Mouse (Mus musculus) limb, embryonic 15.5 days (tissue): ENCODE results near the gene Iffo1. TPM values are rescaled to one million over a fixed set of nuclear protein-coding genes. Genes with fewer than 3 reads are reported as not detected.

Experiments used
- ATAC-seq: fragments of 200-750 bp; cut with Nextera tagmentation; 2 replicates; pipeline ENCODE4 v1.8.0; 2017; ENCODE audit warnings: low read depth, moderate TSS enrichment; ENCODE audit not compliant: insufficient number of reproducible peaks, low FRiP score, low TSS enrichment
- H3K27ac ChIP-seq: fragments of 300-500 bp; sonication (generic); 2 replicates; pipeline ENCODE4 v1.5.1; 2015; ENCODE audit warnings: moderate library complexity, mild to moderate bottlenecking, inconsistent platforms
- H3K27me3 ChIP-seq: fragments of 300-500 bp; sonication (generic); 2 replicates; pipeline ENCODE4 v1.6.1; 2015; ENCODE audit warnings: inconsistent platforms
- H3K36me3 ChIP-seq: fragments of 300-500 bp; sonication (generic); 2 replicates; pipeline ENCODE4 v1.6.1; 2015; ENCODE audit warnings: inconsistent platforms
- H3K4me1 ChIP-seq: fragments of 300-500 bp; sonication (generic); 2 replicates; pipeline ENCODE4 v1.6.1; 2015; ENCODE audit warnings: inconsistent platforms
- H3K4me2 ChIP-seq: fragments of 300-500 bp; sonication (generic); 2 replicates; pipeline ENCODE4 v1.6.1; 2015; ENCODE audit warnings: mild to moderate bottlenecking, inconsistent platforms
- H3K4me3 ChIP-seq: fragments of 300-500 bp; sonication (generic); 2 replicates; pipeline ENCODE4 v1.5.1; 2015; ENCODE audit warnings: mild to moderate bottlenecking, inconsistent platforms
- H3K9ac ChIP-seq: fragments of 300-500 bp; sonication (generic); 2 replicates; pipeline ENCODE4 v1.6.1; 2015; ENCODE audit warnings: inconsistent platforms
- H3K9me3 ChIP-seq: fragments of 300-500 bp; sonication (generic); 2 replicates; pipeline ENCODE4 v1.6.1; 2016; ENCODE audit warnings: inconsistent platforms
- WGBS: fragments of 180-500 bp; shearing (Covaris S2); methylation state at CpG from one replicate; pipeline ENCODE4 v1.1.7; 2015; 5-methylcytosine and 5-hydroxymethylcytosine counted together
- polyA plus RNA-seq: library from polyadenylated mRNA; unstranded; fragments of >200 nt; fragmentation: Nextera tagmentation; extraction: Ambion mirVana; gene quantifications from 2 replicates; pipeline ENCODE4 v1.2.1, GENCODE M21; 2015

The Iffo1 gene
- polyA plus RNA-seq, 1 experiment from 2014 or later: 26.6 TPM

DNA sequence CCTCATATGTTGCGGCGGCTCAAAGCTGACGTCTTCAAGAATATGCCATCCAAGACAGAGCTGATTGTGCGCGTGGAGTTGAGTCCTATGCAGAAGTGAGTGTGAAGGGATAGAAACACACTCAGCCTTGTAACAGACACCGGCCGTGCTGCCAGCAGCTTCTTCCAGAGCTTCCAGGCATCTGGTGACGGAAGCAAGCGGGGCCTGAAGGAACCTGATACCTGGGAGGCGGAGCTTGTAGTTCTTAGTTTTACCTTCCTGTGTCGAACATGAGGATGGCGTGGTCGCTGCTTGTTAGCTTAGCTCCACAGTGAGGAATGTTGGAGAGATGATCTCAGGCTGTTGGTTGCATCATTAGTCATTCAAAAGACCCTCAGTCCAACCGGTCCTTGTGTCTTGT is 35.7 kb upstream of the Iffo1 start:
- WGBS: 69% methylated on average over 14 of the region's 14 CpGs
- Histone ChIP-seq H3K4me2 (no peak overlapping the region), H3K4me3 (no peak overlapping the region), H3K9me3 (no peaks in the 10 kb centered on the region), H3K9ac (no peak overlapping the region), H3K27me3 (no peaks in the 10 kb centered on the region), H3K4me1 (no peaks in the 10 kb centered on the region), H3K27ac (no peak overlapping the region), H3K36me3 (peaks cover 98% of the 10 kb centered on the region)
- no peak for ATAC-seq

DNA sequence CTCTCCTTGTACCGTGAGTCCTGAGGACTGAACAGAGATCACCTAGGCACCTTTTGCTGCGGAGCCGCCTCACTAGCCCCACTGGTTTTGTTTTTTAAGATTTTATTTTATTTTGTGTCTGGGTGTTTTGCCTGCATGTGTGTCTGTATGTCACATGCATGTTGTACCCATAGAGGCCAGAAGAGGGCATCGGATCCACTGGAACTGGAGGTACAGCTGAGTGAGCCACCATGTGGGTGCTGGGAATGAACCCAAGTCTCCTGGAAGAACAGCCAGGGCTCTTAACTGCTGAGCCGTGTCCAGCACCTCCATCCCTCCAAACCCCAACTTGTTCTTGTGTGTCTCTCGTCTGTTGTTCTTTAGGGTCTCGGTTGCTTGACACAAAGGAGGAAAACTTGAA is 34.1 kb upstream of the Iffo1 start:
- Histone ChIP-seq H3K27ac (no peak overlapping the region), H3K4me2 (no peak overlapping the region), H3K9me3 (no peaks in the 10 kb centered on the region), H3K9ac (no peak overlapping the region), H3K4me1 (no peaks in the 10 kb centered on the region), H3K36me3 (peaks cover 96% of the 10 kb centered on the region), H3K4me3 (no peak overlapping the region), H3K27me3 (no peaks in the 10 kb centered on the region)
- ATAC-seq: no peak
- 92% methylated on average over 7 of the region's 7 CpGs for WGBS

DNA sequence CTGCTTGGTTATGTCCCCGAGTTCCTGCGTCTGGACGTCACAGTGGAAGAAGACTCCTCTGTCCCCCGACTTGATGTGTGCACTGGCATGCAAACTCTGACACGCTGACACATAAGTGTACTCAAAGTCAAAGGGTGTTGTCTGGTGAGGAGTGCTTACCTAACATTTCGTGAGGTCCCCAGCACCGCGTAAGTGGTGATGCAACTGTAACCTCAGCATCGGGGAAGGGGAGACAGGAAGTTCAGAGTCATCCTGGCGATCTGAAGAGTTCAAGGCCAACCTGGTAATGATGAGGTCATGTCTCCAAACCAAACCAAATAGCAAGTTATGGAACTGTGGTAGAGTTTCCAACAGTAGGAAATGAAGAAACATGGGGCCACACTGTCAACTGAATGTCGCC is 32.5 kb upstream of the Iffo1 start:
- no peaks in the 10 kb centered on the region for H3K9me3 ChIP-seq
- H3K4me3 ChIP-seq: no peak overlapping the region
- H3K36me3 ChIP-seq: peaks cover 96% of the 10 kb centered on the region
- no peak overlapping the region for H3K4me2 ChIP-seq
- H3K27ac ChIP-seq: no peak overlapping the region
- no peaks in the 10 kb centered on the region for H3K4me1 ChIP-seq
- H3K27me3 ChIP-seq: no peaks in the 10 kb centered on the region
- 95% methylated on average over 11 of the region's 11 CpGs for WGBS
- no peak for ATAC-seq
- no peak overlapping the region for H3K9ac ChIP-seq

DNA sequence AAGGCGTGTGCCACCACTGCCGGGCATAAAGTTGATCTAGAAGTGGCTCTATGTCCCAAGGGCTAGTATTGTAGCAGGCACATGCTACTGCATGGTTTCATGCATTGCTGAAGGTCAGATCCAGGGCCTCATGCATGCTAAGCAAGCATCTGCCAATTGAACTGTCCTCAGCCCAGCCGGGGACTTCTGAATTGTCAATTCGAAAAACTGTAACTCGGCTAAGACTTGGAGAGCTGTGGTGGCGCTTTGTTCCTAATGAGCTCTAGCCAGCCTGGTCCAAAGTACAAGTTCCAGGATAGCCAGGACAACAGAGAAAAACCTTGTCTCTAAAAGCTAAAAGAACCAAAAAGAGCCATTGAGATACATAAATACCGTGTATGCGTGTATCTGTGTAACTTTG is 25.7 kb upstream of the Iffo1 start:
- H3K4me1 ChIP-seq: no peaks in the 10 kb centered on the region
- peaks cover 94% of the 10 kb centered on the region for H3K36me3 ChIP-seq
- H3K27me3 ChIP-seq: no peaks in the 10 kb centered on the region
- H3K9me3 ChIP-seq: no peaks in the 10 kb centered on the region
- H3K9ac ChIP-seq: no peak overlapping the region
- no peak overlapping the region for H3K4me2 ChIP-seq
- WGBS: 94% methylated on average over 8 of the region's 8 CpGs
- no peak for ATAC-seq
- no peak overlapping the region for H3K4me3 ChIP-seq
- no peak overlapping the region for H3K27ac ChIP-seq

DNA sequence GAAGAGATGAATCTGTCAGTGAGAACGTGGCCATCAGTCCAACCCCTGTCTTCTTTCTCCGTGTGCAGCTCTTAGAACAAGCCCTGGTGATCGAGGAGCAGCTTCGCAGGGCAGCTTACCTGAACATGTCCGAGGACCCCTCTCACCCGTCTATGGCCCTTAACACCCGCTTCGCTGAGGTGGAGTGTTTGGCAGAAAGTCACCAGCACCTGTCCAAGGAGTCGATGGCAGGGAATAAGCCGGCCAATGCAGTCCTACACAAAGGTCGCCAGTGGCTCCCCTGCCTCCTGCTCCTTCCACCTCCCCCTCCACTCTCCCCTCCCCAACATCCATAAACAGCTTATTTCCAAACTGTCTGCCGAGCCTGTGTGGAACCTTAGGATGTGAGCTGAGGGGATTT is 16.3 kb upstream of the Iffo1 start:
- Histone ChIP-seq H3K9ac (no peak overlapping the region), H3K9me3 (no peaks in the 10 kb centered on the region), H3K4me3 (no peak overlapping the region), H3K36me3 (peaks cover 71% of the 10 kb centered on the region), H3K4me1 (peaks cover 9% of the 10 kb centered on the region; the same call in 1 of the 2 replicates), H3K27ac (no peak overlapping the region), H3K27me3 (no peaks in the 10 kb centered on the region), H3K4me2 (no peak overlapping the region)
- no peak for ATAC-seq
- 89% methylated on average over 12 of the region's 12 CpGs for WGBS

DNA sequence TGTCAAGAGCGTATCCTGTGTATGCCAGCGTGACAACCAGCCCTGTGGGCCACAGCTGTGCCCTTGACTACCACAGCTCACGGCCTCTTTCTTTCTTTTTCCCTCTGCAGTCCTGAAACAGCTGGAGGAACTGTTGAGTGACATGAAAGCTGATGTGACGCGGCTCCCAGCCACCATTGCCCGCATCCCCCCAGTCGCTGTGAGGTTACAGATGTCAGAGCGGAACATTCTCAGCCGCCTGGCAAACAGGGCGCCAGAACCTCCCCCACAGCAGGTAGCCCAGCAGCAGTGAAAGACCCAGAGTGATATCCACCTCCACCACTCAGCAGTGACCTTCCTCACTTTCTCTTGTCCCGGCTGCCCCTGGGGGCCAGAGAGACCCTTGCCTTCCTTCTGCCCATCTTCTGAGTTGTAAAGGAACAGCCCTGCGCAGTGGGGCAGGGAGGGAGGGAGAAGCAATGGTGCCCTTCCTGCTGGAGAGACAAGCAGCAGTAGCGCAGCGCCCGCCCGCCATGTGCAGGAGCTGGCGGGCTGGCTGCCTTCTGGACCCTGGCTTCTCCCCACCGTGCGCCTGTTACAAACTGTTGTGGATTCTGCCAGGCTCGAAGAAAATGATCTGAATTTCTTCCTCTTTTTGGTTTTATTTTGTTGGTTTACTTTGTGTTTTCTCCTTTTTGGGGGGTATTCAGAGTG is 15.2 kb upstream of the Iffo1 start:
- Histone ChIP-seq H3K4me3 (no peak overlapping the region), H3K4me1 (peaks cover 9% of the 10 kb centered on the region; the same call in 1 of the 2 replicates), H3K9ac (no peak overlapping the region), H3K9me3 (no peaks in the 10 kb centered on the region), H3K27ac (no peak overlapping the region), H3K36me3 (peaks cover 71% of the 10 kb centered on the region), H3K4me2 (no peak overlapping the region), H3K27me3 (no peaks in the 10 kb centered on the region)
- 88% methylated on average over 20 of the region's 20 CpGs for WGBS
- ATAC-seq: no peak

DNA sequence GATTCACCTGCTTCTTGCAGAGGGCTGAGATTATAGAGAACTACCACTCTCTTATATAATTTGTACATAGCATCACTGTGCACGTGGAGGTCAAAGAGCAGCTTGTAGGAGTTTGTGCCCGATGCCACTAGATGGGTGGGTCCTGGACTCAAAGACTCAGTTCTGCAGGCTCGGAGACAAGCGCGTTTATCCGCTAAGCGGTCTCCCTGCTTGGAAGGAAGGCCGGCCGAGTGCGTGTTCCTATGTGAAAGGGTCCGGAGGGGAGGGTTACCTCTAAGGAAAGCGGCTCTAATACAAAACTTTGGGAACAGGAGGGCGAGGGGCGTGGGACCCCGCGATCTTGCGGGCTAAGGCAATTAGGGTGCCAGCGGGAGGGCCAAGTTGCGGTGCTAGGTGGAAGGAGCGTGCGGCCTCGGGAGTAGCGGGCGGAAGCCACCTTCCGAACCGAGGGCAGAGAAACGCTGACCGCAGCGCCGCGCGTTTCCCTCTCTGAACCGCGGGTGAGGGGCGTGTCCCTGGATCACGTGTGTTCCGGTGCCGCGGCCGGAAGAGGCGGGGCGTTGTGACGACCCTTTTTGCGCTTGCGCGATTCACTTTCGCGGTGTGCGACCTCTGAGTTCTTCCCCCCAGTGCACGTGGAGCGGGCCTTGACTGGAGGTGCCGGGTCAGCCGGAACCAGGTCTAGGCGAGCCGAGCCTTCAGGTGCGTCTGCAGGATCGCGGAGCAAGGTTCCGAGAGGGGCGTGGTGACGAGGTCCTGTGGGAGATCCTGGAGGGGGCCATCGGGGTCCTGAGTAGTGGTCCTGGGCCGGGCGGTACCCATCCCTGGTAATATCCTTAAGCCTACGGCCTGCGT is 13.5 kb upstream of the Iffo1 start, which contains the start of gene Nop2:
Gene Nop2, plus strand, starts transcription at position 608 of the 855 bp plus-strand sequence.
- Histone ChIP-seq H3K4me2 (peak within 1 kb of the TSS; percentile 65), H3K9me3 (no peaks in the 10 kb centered on the region), H3K4me1 (peaks cover 9% of the 10 kb centered on the region; the same call in 1 of the 2 replicates), H3K36me3 (peaks cover 72% of the 10 kb centered on the region), H3K9ac (peak within 1 kb of the TSS; percentile 74), H3K27ac (peak within 1 kb of the TSS; percentile 89), H3K4me3 (peak within 1 kb of the TSS; percentile 91), H3K27me3 (no peaks in the 10 kb centered on the region)
- WGBS: under 1% methylated on average over 66 of the region's 66 CpGs
- ATAC-seq: peak; percentile 88

DNA sequence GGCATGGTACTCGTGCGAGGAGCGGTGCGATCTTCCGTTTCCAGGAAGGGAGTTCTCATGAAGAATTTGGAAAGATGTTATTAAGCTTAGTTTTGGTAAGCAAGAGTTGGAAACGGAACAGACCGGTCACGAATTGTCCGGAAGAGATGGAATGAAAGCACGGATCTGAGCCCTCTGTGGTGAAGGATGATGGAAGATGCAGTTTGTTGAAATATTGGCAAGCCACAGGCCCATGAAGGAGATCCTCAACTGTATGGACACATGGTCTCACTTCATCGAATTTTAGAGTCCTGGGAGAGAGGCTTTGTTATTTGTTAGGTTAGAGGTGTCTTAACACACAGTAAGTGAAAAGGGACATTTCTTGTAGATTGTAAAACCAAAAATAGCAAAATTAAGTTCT is 12.6 kb upstream of the Iffo1 start:
- peak overlapping the region; percentile 65 for H3K4me2 ChIP-seq
- no peak for ATAC-seq
- H3K36me3 ChIP-seq: peaks cover 71% of the 10 kb centered on the region
- 0 out of 2 replicates have a peak overlapping the region, but pooled peaks have one; percentile 89 for H3K27ac ChIP-seq
- H3K9me3 ChIP-seq: no peaks in the 10 kb centered on the region
- H3K27me3 ChIP-seq: no peaks in the 10 kb centered on the region
- peak overlapping the region; percentile 91 for H3K4me3 ChIP-seq
- H3K4me1 ChIP-seq: peaks cover 9% of the 10 kb centered on the region; the same call in 1 of the 2 replicates
- peak overlapping the region; percentile 74 for H3K9ac ChIP-seq
- 10% methylated on average over 11 of the region's 11 CpGs for WGBS

DNA sequence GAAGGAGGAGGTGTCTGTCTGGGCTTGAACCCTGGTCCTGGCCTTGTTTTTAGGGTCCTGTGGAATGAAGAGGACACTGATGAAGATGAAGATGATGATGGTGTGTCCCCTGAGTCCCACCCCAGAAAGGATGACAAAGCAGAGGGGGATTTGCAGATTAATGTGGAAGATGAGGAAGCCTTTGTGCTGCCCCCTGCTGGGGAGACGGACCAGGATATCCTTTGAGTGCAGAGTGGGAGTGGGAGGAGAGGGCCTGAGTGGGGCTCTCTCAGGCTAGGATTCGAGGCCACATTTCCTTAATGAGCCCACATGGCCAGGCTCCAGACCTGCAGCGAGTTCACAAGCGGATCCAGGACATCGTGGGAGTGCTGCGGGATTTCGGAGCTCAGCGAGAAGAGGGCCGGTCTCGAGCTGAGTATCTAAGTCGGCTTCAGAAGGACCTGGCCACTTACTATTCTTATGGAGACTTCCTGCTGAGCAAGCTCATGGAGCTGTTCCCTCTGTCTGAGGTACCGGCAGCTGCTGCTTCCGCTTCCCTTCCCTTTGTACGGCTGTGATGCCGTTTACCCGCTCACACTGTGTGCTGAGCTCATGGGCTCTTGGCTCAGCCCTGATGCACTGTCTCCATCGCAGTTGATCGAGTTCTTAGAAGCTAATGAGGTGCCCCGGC is 7.9 kb upstream of the Iffo1 start:
- no peak overlapping the region for H3K9ac ChIP-seq
- H3K4me2 ChIP-seq: no peak overlapping the region
- no peak overlapping the region for H3K4me3 ChIP-seq
- H3K9me3 ChIP-seq: no peaks in the 10 kb centered on the region
- no peak for ATAC-seq
- H3K36me3 ChIP-seq: peaks cover 87% of the 10 kb centered on the region
- H3K4me1 ChIP-seq: peaks cover 5% of the 10 kb centered on the region; the same call in 1 of the 2 replicates
- no peaks in the 10 kb centered on the region for H3K27me3 ChIP-seq
- no peak overlapping the region for H3K27ac ChIP-seq
- 91% methylated on average over 19 of the region's 19 CpGs for WGBS

DNA sequence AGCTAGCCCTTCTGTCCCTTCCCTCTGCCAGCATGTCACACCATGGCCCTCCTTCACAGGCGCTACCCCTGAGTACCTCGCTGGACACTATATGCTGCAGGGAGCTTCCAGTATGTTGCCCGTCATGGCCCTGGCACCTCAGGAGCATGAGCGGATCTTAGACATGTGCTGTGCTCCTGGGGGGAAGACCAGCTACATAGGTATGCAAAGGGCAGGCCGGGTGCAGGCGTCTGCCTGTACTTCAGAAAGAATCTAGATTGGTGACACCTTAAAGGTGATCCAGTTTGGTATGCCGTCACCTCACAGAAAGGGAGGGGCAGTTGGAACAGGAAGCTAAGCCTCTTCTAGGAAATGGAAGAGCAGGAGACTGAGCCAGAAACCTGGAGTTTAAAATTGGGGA is 5.3 kb upstream of the Iffo1 start:
- Histone ChIP-seq H3K27ac (no peak overlapping the region), H3K36me3 (peaks cover 95% of the 10 kb centered on the region), H3K27me3 (no peaks in the 10 kb centered on the region), H3K4me3 (no peak overlapping the region), H3K4me2 (no peak overlapping the region), H3K9ac (no peak overlapping the region), H3K4me1 (peaks cover 3% of the 10 kb centered on the region), H3K9me3 (no peaks in the 10 kb centered on the region)
- 89% methylated on average over 7 of the region's 7 CpGs for WGBS
- no peak for ATAC-seq

DNA sequence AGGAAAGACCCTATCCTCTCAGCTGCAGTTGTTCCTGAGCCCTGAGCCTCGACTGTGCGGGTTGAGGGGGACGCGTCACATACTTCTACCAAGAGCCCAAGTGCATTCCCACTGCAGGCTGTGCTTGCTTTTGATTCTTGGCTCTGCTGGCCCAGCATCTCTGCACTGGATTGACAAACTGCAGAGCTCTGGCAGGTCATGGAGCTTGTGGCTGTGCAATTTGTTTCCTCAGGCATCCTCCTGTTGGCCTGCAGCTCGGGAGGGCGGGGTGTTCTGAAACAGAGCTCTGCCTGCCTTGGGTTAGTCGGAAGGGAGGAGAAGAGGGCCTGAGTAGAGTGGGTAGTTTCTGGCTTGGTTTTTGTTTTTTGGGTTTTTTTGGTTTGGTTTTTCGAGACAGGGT is 2.6 kb upstream of the Iffo1 start:
- ATAC-seq: no peak
- Histone ChIP-seq H3K9me3 (no peaks in the 10 kb centered on the region), H3K27me3 (no peaks in the 10 kb centered on the region), H3K4me1 (peaks cover 26% of the 10 kb centered on the region), H3K36me3 (peaks cover 71% of the 10 kb centered on the region), H3K27ac (no peak overlapping the region), H3K4me2 (no peak overlapping the region), H3K4me3 (no peak overlapping the region), H3K9ac (no peak overlapping the region)
- WGBS: 87% methylated on average over 8 of the region's 8 CpGs

DNA sequence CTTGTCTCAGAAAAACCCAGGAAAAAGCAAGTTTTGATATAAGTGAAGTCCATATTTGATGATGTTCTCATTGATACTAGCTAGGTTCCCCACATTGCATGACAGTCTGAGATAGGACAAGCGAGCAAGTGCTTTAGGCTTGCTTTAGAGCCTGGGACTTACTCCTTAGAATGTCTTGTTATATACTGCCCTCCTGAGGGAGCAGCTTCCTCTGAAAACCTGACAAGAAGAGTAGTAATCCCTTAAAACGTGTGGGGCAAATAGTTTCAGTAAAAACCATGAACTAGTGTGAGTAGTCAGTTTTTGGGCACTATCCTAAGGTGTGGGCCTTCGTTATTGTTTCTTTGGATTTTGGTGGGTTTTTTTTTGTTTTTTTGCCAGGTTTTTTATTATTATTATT is 1.9 kb upstream of the Iffo1 start:
- WGBS: 74% methylated on average over 3 of the region's 3 CpGs
- no peak for ATAC-seq

More for the DNA sequence above, 1.9 kb upstream of the Iffo1 start:
- Histone ChIP-seq H3K27ac (no peak overlapping the region), H3K36me3 (peaks cover 65% of the 10 kb centered on the region), H3K9me3 (no peaks in the 10 kb centered on the region), H3K9ac (no peak overlapping the region), H3K4me2 (no peak overlapping the region), H3K4me1 (peaks cover 32% of the 10 kb centered on the region), H3K27me3 (no peaks in the 10 kb centered on the region), H3K4me3 (no peak overlapping the region)
